Mouse (Mus musculus) ovary, adult 18-20 months (tissue): ENCODE results near the gene Irf1.

Source experiments
- DNase-seq: peaks from one replicate; pipeline ENCODE4 v3.0.0; 2022; ENCODE audit warnings: low spot score, mixed read lengths

The Irf1 gene

DNA sequence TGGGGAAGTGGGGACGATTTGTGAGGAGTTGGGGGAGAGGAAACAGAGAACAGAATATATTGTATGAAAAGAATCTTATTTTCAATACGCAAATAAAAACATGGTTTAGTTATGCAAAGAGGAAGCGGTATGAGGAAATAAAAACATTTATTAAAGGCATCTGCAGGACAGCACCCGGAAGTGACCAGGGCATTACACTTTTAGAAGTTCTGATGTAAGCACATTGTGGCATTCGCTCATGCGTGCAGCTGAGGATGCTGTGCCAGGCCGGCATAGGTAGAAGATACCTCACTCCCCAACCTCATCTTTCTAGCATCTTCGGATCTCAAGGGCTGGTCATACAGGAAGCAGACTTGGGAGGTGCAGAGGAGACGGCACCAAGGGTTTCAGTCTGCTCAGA is 13.5 kb downstream of the Irf1 start:
- DNase-seq = no peak

DNA sequence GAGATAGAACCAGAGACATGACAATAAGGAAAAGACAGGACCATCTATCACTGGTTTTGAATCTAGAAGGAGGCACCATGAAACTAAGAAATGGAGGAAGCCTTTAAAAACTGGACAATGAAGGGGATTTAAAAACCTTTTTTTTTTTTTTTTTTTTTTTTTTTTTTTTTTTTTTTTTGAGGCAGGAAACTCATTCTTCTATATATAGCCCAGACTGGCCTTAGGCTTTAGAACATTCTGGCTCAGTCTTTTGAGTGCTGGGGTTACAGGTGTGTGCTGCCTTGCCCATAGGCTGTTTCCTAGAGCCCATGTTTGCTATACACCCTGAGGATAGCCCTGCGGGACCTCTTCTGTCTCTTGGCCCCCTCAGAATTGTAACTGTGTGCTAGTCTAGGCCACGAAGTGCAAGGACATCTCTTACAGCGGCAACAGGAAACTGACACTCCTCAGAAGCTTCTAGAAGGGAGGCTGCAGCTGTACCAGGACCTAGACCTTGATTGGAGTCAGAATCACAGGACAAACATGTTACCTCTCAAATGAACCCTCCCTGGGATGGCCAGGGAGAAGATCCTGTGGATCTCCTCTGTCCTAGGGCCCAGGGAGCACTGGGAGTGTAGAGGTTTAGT is 15.6 kb downstream of the Irf1 start:
- no peak for DNase-seq

DNA sequence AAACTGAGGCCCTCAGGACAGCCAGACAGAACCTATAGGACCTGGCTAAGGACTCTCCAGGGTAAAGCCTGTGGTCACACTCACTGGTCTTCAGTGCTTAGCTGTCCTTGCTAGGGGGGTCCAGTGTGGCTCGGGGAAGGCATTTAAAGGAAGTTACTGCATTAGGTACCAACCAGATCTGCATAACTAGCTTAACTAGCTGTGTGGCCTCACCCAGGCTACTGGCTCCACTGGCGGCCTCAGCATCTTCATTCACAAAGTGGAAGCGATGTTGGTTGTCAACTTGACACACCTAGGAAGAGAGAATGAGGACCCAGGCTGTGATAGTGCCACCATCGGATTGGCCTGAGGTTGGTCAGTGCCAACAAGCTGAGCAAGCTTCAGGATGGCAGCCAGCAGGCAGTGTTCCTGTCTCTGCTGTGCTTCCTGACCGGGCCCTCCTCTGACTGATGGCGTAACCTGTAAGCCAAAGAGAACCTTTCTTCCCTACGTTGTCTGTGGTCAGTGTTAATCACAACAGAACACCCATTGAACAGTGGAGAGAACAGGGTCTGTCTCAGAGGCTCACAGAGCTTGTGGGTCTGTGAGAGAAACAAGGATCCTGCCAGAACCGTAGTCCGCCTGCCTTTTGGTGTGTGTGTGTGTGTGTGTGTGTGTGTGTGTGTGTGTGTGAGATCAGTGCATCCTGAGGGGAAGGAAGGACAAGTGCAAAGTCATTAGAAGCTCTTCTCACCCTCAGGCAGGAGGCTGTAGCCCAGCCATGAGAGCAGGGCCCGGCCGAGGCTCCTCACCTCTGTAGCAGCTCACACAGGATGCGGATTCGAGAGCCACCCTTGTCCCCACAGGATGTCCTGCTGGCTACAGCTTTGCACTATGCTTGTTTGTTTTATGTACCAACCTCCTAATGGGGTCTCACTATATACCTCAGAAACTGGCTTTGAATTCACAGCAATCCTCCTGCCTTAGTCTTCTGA is 16.5 kb downstream of the Irf1 start:
- DNase-seq = no peak

DNA sequence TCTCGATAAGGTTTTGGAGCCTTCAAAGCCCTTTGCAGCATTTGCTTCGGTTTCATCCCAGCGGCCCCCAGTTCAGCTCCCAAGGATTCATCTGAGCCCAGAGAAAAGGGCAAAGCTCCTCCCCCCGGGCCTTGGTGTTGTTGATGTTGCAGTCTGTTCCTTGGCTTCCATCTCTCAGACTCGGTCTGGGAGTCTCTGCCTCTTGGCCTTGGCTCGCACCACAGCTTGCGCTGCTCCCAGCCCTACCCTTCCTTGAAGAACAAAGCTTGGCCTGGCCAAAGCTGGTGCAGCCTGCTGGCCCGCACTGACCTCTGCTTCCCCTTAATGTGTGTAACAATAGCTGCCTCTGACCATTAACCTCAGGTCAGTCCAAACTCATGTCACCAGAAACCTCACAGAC is 18.4 kb downstream of the Irf1 start:
- peak; percentile 82 for DNase-seq

DNA sequence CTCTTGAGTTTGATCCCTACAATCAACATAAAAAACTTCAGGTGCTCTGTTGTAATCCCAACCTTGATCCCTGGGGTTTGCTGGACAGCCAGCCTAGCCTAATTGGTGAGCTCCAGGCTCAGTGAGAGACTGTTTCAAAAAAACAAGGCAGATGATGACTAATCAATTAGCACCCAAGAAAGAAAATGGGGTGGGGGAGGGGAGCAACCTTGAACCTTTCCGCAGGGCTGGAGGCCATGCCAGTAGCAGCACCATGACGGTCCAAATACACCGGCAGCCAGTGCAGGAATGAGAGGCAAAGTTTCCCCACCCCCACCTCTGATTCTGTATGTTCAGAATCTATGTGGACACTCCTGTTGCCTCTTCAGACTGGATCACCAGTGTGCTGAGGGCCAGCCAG is 19.5 kb downstream of the Irf1 start:
- DNase-seq = no peak

DNA sequence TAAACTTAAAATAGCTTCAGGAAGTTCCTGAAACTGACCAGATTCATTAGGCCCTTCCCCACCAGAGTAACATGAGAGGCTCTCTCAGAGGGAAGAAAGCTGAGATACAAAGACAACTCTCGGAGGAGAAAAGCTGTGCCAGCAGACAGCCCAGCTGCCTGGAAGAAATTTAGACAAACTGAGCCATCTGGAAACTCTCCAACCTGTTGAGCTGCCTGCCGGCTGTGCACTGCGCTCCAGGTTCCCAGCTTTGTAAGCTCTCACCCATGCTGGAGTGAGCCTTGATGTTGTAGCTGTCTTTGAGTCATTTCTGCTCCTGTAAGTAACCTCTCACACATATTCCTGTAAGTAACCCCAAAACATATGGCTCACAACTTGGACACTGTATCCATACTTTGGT is 23.2 kb downstream of the Irf1 start:
- DNase-seq = no peak

DNA sequence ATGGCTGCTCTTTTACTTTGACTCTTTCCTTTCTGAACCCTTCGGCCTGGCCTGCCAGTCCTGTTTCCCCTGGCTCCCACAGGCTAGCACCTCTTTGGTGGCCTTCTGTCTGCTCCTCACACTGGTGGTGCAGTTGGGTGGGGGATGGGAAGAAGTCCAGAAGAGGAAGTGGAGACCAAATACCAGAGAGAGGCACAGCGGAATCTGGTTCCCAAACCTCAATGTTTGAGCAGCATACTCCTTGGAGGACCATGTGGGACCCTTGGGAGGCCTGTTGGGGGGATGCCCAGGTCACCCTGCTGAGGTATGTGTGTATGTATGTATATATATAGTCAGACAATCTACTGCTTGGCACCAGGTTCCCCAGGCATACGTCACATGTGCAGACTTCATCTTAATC is 24.2 kb downstream of the Irf1 start:
- no peak for DNase-seq

DNA sequence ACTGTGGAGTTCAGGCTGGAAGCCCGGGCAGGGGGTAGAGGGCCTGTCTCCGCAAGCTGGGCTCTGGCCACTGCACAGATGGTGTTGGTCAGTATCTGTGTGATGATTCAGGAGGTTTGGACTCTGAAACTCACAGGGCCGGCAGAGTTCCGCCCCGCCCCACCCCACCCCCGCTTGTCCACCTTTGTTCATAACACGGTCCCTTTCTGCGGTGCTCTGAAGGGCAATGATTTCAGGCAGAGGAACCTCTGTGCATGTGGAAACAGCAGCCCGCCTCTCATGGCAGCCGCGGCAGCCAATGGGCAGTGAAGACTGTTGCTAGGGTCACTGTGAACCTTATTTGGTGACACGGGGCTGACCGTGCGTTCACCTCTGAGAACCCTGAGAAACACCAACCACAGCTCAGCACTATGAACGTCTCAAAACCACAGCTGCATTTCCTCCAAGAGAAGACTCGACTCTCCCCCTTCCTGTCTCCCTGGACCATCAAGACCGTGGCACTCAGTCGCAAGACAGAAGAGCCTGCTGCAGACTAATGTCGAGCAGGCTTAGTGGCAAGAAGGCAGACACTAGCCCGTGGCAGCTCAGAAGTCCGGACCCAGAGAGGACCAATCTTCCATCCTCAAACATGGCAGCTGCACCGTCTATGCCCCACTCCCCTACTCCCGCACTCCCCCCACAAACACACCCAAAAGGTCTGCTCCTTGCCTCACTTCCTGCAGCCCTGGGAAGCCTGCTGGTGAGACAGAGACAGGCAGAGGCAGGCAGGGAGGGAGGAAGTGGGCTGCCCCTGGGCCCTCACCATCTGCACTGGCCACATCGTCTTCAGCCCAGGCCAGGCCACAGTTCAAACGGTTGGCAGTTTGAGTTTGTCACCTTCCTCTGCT is 25.1 kb downstream of the Irf1 start:
- peak; percentile 42 for DNase-seq

DNA sequence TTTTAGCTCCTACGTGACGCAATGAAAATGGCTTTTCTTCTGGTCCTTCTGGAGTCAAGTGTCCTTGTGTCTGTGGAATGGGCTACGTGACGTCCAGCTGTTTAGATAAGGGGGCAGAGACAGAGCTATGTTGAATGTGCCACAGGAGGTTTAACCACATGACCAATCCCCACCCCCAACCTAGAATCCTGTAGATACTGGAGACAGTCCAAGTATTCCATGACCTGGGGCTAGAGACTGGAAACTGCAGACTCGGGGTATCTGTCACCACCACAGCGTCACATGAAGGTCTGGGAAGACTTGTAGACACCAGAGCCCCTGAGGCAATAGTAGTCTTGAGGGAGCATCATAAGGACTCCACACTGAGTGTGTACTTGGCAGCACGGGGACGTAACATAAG is 26.0 kb downstream of the Irf1 start:
- no peak for DNase-seq

DNA sequence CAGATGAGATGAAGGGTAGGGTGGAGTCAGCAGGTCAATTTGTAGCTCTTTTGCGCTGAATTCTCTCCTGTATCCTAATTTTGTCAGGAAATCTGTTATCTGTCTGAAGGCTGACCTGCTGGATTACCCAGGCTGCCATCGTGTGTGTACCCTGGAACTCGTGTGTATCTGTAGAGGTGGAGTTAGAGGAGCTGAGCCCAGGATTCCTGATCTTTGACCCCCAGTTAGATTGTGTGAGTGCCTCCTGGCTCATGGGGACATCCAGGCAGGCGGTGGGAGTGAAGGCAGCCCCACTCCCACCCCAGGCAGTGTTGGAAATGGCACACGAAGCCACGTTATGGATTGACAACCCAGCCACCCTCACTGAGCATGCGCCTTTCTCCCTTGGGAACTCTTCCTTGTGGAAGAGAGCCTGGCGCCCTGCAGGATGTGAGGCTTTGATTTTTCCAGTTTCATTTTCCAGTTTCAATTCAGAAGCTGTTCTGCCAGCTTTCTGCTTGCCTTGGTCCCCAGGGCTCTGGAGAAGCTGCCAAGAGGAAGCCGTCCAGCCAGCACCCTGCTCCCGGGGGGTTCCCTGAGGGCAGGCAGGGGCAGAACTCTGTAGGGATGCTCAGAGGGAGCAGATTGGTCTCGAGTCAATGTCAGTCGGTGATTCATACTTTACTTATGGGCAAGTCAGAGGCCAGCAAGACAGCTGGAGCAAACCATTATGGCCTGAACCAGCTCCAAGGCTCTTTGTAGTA is 26.8 kb downstream of the Irf1 start:
- DNase-seq = peak; percentile 53

DNA sequence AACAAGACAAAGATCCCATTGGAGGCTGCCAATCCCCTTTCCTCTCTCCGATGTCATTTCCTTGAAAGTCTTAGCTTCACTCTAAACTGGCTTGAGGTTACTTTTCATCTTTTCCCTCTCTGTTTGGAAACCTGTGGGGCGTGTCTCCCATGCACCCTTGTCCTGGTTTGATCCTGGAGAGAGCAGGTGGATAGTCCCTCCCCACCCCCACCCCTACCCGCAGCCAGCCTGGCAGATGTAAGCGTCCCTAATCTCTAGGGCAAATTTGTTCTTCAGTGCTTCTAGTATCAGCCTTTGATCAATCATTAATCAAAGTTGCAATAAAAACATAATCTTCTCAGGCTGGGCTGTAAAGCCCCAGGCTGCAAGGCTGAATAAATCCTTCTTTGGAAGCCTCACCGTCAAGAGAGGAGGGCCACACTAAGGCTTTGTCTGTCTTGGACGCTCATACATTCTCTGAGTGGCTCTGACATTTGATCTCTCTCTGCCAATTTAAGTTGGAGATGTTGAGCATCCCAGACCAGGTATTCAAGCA is 27.6 kb downstream of the Irf1 start:
- DNase-seq = no peak

DNA sequence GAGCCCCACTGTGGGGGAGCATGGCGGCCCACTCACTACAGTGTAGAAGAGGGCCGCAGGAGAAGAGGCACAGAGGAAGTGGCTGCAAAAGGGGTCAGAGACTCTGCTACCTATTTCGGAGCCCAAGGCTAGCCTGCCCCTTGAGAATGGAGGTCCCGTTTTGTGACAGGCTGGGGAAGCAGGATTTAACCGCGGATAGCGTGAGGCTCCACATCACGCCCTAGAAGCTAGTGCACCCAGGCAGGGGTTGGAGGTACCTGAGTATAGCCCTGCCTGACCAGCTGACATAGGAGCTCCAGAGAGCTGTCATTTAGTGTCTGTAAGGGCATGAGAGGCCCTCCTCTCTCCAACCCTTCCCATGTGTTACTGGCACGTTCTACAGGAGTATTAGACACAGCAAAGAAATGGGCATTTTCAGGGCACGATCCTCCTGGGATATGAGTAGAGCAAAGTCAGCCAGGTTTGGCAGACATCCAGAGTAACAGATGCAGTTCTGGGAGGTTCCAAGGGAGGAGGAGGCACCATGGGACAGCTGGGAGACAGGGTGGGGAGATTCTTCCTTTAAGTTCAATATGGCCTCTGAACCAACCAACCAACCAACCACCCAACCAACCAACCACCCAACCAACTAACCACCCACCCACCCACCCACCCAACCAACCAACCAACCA is 28.4 kb downstream of the Irf1 start:
- no peak for DNase-seq

DNA sequence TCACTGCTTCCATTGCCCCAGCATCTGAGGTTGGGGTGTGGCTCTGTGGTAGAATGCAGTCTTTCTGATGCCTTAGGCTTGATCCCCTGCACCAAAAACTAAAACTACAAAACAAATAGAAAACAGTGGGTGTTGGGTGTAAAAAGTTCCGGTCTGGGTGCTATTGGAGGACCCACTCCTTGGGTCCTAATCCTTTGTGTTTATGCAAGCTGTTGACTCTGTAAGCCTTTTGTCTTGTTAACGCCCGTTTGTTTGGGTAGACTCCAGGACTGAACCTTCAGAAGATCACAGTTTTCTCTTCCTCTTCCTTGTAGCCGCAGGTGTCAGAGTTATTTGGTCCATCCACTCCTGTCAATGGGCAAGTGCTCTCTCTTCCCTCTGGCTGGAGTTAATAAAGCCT is 30.2 kb downstream of the Irf1 start:
- DNase-seq = no peak

DNA sequence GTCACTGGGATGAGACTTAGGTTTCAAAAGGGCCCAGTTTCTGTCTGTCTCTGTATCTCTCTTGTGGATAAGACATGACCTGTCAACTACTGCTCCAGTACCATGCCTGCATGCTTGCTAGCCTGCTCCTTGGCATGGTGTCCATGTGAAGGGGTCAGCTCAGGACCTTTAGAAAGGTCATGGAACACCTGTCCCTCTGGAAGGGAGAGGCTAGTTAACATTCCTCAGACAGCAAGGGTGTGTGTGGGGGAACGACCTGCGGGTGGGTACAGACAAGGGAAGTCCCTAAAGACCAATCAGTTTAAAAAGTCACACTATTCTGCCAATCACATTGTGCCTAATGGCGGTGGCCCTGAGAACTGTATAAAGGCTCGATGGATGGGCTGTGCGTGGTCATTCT is 31.2 kb downstream of the Irf1 start:
- no peak for DNase-seq

DNA sequence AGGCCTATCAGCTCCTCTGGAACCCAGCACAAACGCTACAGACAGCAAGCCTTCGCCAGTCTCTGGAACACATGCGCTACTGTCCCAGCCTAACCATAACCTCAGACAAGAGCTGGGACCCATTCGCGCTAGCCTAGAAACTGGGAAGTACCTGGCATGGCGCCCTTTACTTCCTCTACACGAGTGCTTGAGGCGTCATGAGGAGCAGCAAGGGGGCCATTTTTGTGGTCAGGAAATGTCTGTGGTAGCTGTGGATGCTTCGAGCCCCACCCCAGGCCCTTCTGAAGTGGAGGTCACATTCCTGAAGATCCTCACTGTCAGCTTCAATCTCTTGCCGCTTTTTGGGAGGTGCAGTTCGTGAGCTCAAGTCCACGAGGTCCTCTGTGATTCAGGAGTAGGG is 33.3 kb downstream of the Irf1 start:
- DNase-seq = no peak

DNA sequence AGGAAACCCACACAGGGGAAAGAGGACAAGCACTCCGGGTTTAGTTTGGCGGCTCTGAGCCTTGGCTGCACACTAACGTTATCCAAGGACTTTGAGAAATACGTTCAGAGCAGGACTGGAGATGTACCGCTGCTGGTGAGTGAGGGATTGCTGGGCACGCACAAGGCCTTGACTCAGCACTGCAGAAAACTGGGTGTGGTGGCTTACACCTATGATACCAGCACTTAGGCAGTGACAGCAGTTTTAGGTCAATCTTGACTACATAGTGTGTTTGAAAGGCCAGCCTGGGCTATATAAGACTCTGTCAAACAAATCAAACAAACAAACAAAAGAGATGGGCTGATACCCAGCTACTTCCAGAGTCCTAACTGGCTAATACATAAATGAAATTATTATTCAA is 33.7 kb downstream of the Irf1 start:
- DNase-seq = no peak

DNA sequence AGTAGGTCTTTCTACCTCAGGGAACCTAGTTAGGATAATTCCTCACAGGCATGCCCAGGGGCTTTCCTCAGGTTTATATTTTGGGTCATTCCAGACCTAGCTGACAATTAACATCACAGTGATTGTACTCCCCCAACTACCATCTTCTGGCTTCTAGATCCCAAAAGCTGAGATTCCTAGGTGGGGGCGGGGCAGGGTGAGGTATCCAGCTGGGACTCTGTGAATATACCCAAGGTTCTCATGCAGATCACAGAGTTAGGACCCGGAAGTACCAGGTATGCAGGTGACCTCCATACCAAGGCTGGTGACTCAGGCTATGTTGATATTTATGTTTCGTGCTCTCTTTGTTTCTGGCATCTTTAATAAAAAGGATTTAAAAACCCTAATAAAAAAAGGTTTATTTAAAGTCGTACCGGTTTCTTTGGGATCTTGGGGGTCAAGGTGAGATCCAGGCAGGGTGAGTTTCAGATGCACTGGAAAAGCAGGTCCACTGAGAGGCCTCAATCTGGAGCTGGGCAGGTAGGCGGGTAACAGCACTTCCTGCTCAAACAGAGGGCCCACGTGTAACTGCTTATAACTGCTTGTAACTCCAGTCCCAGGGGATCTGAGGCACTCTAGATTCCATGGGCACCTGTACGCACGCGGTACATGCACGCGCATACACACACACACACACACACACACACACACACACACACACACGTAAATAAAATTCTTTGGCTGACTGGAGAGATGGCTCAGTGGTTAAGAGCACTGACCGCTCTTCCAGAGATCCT is 34.9 kb downstream of the Irf1 start:
- DNase-seq = no peak

DNA sequence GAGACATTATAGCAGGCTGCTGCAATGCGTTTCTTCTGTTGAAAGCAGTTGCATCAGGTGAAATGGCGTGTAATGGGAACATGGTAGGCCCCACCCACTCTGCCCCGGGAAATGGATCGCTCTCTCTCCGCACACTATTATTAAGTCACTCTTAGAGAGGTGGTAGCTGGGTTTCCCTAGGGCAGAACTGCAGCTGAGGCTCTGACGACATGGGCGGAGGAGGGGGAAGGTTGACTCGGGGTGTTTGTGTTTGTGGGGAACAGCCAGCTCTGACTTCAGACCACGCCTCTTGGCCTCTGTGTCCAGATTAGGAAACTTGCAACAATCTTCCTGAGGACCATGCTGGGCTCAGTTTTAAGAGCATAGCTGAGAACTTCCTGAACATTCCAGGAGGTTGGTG is 36.0 kb downstream of the Irf1 start:
- peak; percentile 48 for DNase-seq

DNA sequence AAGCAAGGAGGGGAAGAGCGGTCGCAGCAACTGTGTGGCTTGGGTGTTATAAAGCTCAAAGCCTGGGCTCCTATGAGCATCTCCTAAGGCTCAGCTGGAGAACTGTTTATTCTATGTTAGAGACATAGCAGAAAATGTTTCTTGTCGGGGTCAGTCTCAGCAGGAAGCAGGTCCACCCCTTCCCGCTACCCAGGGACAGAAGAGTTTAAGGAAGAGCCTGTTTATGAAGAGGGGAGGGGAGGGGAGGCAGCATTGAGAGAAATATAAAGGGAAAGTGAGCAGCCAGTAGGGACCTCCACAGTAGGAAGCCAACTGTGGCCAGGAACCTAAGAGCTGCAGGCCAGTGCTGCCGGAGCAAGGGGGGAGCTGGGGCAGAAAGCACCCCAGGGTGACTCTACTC is 39.5 kb downstream of the Irf1 start:
- no peak for DNase-seq

DNA sequence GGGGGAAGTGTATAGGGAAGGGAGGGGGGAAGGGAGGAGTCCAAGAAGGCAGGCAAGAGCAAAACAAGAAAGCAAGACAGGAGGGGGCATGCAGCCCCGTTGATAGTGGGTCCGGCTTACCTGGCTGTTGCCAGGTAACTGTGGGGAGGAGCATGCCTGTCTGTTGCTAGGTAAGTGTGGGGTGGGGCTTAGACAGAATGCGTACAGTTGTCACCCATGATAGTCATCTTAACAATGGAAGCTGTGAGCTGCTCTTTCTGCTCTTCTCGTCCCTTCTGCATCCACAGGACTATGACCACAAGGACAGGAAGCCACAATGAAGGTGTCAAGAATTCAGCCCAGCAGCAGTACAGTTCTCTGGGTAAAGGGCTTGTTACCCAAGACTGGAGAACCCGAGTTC is 40.3 kb downstream of the Irf1 start:
- DNase-seq = no peak
